Mouse (Mus musculus) cortical plate, adult 2 months (tissue): ENCODE results near the gene Nip7.

ENCODE experiments used
- CTCF ChIP-seq: fragments of 200-500 bp; IDR thresholded peaks from 2 replicates; pipeline ENCODE4 v1.5.1; 2011; ENCODE audit warnings: mild to moderate bottlenecking, control low read depth, low read length; ENCODE audit not compliant: insufficient read depth; ENCODE audit errors: extremely low read depth
- POLR2A ChIP-seq: fragments of 200-500 bp; IDR thresholded peaks from 2 replicates; pipeline ENCODE4 v1.6.1; 2011; ENCODE audit warnings: mild to moderate bottlenecking, low read length, control low read depth; ENCODE audit not compliant: insufficient read depth; ENCODE audit errors: extremely low read depth

GRCm38 (mm10) chr8:107052046-107052445 is 4.6 kb upstream of the Nip7 start:
- TF ChIP-seq POLR2A (no peak), CTCF (no peak)
